Comparison of ENCODE assay signal across 8 mouse cellular contexts in the genomic region with DNA sequence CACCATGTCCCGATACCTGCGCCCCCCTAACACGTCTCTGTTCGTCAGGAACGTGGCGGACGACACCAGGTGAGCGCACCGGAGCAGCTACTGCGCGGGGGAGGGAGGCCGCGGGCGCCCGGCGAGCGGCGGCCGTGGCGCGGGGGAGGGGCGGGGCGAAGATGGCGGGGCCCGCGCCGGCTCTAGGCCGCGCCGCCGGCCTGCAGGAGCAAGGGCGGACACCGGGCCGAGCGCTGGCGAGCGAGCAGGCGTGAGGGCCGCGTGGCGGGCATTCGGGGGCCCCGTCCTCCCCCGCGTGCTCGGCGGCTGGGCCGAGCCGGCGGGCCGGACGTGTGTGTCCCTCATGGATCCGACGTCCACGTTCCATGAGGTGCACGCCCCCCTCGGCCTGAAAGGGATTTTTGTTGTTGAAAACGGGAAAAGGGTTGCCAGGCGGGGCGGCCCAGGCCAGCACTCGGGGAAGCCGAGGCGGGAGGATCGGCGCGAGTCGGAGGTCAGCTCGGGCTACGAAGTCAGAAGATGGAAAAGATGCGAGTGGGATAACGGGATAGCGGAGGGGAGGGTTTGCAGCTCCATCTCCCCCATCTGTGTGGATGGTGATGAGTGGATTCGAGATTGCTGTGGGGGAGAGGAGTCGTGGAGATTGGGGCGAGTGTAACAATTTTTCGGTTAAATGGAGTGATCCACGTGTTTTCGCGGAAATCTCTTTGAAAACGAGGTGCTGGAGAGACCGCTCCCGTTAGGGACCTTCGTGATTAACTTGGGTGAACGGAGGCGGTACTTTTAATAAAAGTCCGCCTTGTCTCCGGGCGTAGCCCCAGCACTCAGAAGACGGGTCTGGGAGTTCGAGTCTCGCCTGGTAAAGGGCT. TPM values are rescaled to one million over a fixed set of nuclear protein-coding genes. Genes with fewer than 3 reads are reported as not detected.
DNase-seq lines count a peak whose midpoint lies in the region; ATAC-seq and TF ChIP-seq lines count a peak whose summit lies in the region.

No protein-coding gene starts in this region.

- no peak for TF ChIP-seq CTCF in ES-Bruce4 (IDR thresholded peaks at IDR 0.05; ENCODE audit: low read depth, low read length)
- no peak for TF ChIP-seq CTCF in bone marrow macrophage, adult 2 months (IDR thresholded peaks at IDR 0.05; ENCODE audit: low read depth, low read length)
- TF ChIP-seq CTCF in layer of hippocampus, adult 2 months (conservative IDR thresholded peaks at IDR 0.05), result no peak
- peak; percentile 2; the same call in 1 of the 2 replicates for TF ChIP-seq CTCF in lung, postnatal 0 days (IDR thresholded peaks at IDR 0.05)

- peak overlapping the region; percentile 79 for H3K9ac ChIP-seq in ES-Bruce4 (ENCODE audit: low read depth, poor library complexity, severe bottlenecking)
- H3K9ac ChIP-seq in lung, postnatal 0 days (replicated peaks; ENCODE audit: low read depth), result peak overlapping the region; percentile 76

- peak; percentile 78 for DNase-seq in forebrain, embryonic 10.5 days (ENCODE audit: extremely low spot score, low spot score)
- peak; percentile 74 to 82 for DNase-seq in heart, postnatal 10 days
- DNase-seq in layer of hippocampus, adult 2 months (ENCODE audit: low spot score in 2 of 2), result peak in 1 of 2 experiments; percentile 35
- DNase-seq in lung, postnatal 0 days (ENCODE audit: low spot score), result peak; percentile 85
- peak; percentile 47 for DNase-seq in right cerebral cortex, adult 18-20 months
- peak; percentile 74 for DNase-seq in urinary bladder, postnatal 14 days (ENCODE audit: low spot score)

- H3K9me3 ChIP-seq in ES-Bruce4 (replicated peaks; ENCODE audit: control insufficient read depth, insufficient read depth, low read length, poor library complexity, severe bottlenecking), result no peaks in the 10 kb centered on the region
- no peaks in the 10 kb centered on the region for H3K9me3 ChIP-seq in forebrain, embryonic 10.5 days
- no peaks in the 10 kb centered on the region for H3K9me3 ChIP-seq in lung, postnatal 0 days (ENCODE audit: low read length)

- no peaks in the 10 kb centered on the region for H3K27me3 ChIP-seq in ES-Bruce4 (ENCODE audit: control insufficient read depth, insufficient read depth, low read length, poor library complexity, severe bottlenecking)
- no peaks in the 10 kb centered on the region for H3K27me3 ChIP-seq in forebrain, embryonic 10.5 days (ENCODE audit: poor library complexity, severe bottlenecking)
- no peaks in the 10 kb centered on the region for H3K27me3 ChIP-seq in lung, postnatal 0 days (replicated peaks; ENCODE audit: insufficient read depth, low read length)

- H3K4me2 ChIP-seq in lung, postnatal 0 days (replicated peaks; ENCODE audit: low read depth, low read length), result peak overlapping the region; percentile 65

- whole genome bisulfite sequencing in forebrain, embryonic 10.5 days, result under 1% methylated on average over 84 of the region's 91 CpGs
- WGBS in lung, postnatal 0 days, result under 1% methylated on average over 64 of the region's 91 CpGs

- TF ChIP-seq EP300 in ES-Bruce4 (IDR thresholded peaks at IDR 0.05; ENCODE audit: insufficient read depth, low read depth, low read length), result no peak
- TF ChIP-seq EP300 in lung, postnatal 0 days (IDR thresholded peaks at IDR 0.05), result 0 out of 2 replicates have a peak, but pooled peaks have one; percentile 8

- peaks cover 31% of the 10 kb centered on the region for H3K36me3 ChIP-seq in ES-Bruce4 (ENCODE audit: control insufficient read depth, insufficient read depth, low read length, poor library complexity, severe bottlenecking)
- peaks cover 28% of the 10 kb centered on the region for H3K36me3 ChIP-seq in forebrain, embryonic 10.5 days (replicated peaks)
- H3K36me3 ChIP-seq in lung, postnatal 0 days (ENCODE audit: insufficient read depth, low read length), result 0 out of 2 replicates have a peak, but pooled peaks cover 4% of the 10 kb centered on the region

- no peaks in the 10 kb centered on the region for H3K4me1 ChIP-seq in ES-Bruce4 (ENCODE audit: control insufficient read depth, insufficient read depth, low read length)
- peaks cover 23% of the 10 kb centered on the region for H3K4me1 ChIP-seq in bone marrow macrophage, adult 2 months (ENCODE audit: control insufficient read depth, insufficient read depth, low read length)
- H3K4me1 ChIP-seq in forebrain, embryonic 10.5 days, result peaks cover 50% of the 10 kb centered on the region
- H3K4me1 ChIP-seq in lung, postnatal 0 days (ENCODE audit: insufficient read depth, low read depth, low read length), result peaks cover 9% of the 10 kb centered on the region

- peak overlapping the region; percentile 100 for H3K4me3 ChIP-seq in ES-Bruce4 (ENCODE audit: low read depth, low read length)
- peak overlapping the region; percentile 85 for H3K4me3 ChIP-seq in bone marrow macrophage, adult 2 months (ENCODE audit: insufficient read depth, low read length)
- H3K4me3 ChIP-seq in forebrain, embryonic 10.5 days, result peak overlapping the region; percentile 91
- H3K4me3 ChIP-seq in layer of hippocampus, adult 2 months, result peak overlapping the region; percentile 86
- peak overlapping the region; percentile 95 for H3K4me3 ChIP-seq in lung, postnatal 0 days (ENCODE audit: low read depth, low read length)

- intact Hi-C loops in heart, postnatal 10 days (cut with DNase I), result loop anchor here (1.0 kb wide), 1 partner anchor 17 kb away; the partner anchor contains the start of gene Pnrc2

- peak overlapping the region; percentile 90 for H3K27ac ChIP-seq in ES-Bruce4 (ENCODE audit: insufficient read depth, low read length)
- peak overlapping the region; percentile 89 for H3K27ac ChIP-seq in bone marrow macrophage, adult 2 months (ENCODE audit: insufficient read depth, low read depth, low read length)
- peak overlapping the region; percentile 100 for H3K27ac ChIP-seq in forebrain, embryonic 10.5 days
- peak overlapping the region; percentile 94 for H3K27ac ChIP-seq in layer of hippocampus, adult 2 months
- peak overlapping the region; percentile 97 for H3K27ac ChIP-seq in lung, postnatal 0 days (ENCODE audit: low read length)

- ATAC-seq in lung, postnatal 0 days, result peak; percentile 67

- TF ChIP-seq POLR2A in ES-Bruce4 (IDR thresholded peaks at IDR 0.05; ENCODE audit: insufficient read depth, low read length), result no peak
- TF ChIP-seq POLR2A in bone marrow macrophage, adult 2 months (IDR thresholded peaks at IDR 0.05; ENCODE audit: borderline replicate concordance, low read depth, low read length), result no peak

RNA-seq across cellular contexts. Expression of gene Srsf10, which starts 0.9 kb away (rescaled TPM):
- 293 and 302 TPM in 2 replicates for polyA plus RNA-seq in ES-Bruce4 (2011; ENCODE audit: insufficient read depth, insufficient read length, low read depth, missing spikeins)
- polyA plus RNA-seq in bone marrow macrophage, adult 2 months (2012; ENCODE audit: insufficient read depth, insufficient read length, missing spikeins), result 82.1 and 98.0 TPM in 2 replicates
- 383 and 421 TPM in 2 replicates for polyA plus RNA-seq in forebrain, embryonic 10.5 days (2016; fragmentation: Nextera tagmentation; extraction: Ambion mirVana)
- 10 to 100 TPM; 61.2 to 64.1 TPM for total RNA-seq in heart, postnatal 10 days (2021)
- total RNA-seq in layer of hippocampus, adult 2 months (2021), result 10 to 100 TPM; 82.6 to 94.2 TPM
- 153 and 160 TPM in 2 replicates for polyA plus RNA-seq in lung, postnatal 0 days (2015; fragmentation: Nextera tagmentation; extraction: Ambion mirVana)

RNA-seq across cellular contexts. Expression of gene Pnrc2, which starts 17.2 kb away (rescaled TPM):
- polyA plus RNA-seq in ES-Bruce4 (2011; ENCODE audit: insufficient read depth, insufficient read length, low read depth, missing spikeins), result 77.4 and 84.4 TPM in 2 replicates
- 126 and 135 TPM in 2 replicates for polyA plus RNA-seq in bone marrow macrophage, adult 2 months (2012; ENCODE audit: insufficient read depth, insufficient read length, missing spikeins)
- polyA plus RNA-seq in forebrain, embryonic 10.5 days (2016; fragmentation: Nextera tagmentation; extraction: Ambion mirVana), result 205 and 219 TPM in 2 replicates
- total RNA-seq in heart, postnatal 10 days (2021), result 100 to 1,000 TPM in 1 of 2 experiments, 10 to 100 TPM in 1; 99.4 to 105 TPM
- total RNA-seq in layer of hippocampus, adult 2 months (2021), result 10 to 100 TPM; 52.7 to 54.8 TPM
- polyA plus RNA-seq in lung, postnatal 0 days (2015; fragmentation: Nextera tagmentation; extraction: Ambion mirVana), result 139 and 145 TPM in 2 replicates

RNA-seq across cellular contexts. Expression of gene Cnr2, which starts 38.7 kb away (rescaled TPM):
- 0.16 TPM in 1 of 2 replicates, not detected in the other for polyA plus RNA-seq in ES-Bruce4 (2011; ENCODE audit: insufficient read depth, insufficient read length, low read depth, missing spikeins)
- 17.3 and 18.8 TPM in 2 replicates for polyA plus RNA-seq in bone marrow macrophage, adult 2 months (2012; ENCODE audit: insufficient read depth, insufficient read length, missing spikeins)
- polyA plus RNA-seq in forebrain, embryonic 10.5 days (2016; fragmentation: Nextera tagmentation; extraction: Ambion mirVana), result 0.30 and 0.48 TPM in 2 replicates
- under 1 TPM; 0.77 to 0.94 TPM for total RNA-seq in heart, postnatal 10 days (2021)
- total RNA-seq in layer of hippocampus, adult 2 months (2021), result under 1 TPM in 1 of 2 experiments, not detected in 1; 0.12 TPM
- 1.9 and 2.2 TPM in 2 replicates for polyA plus RNA-seq in lung, postnatal 0 days (2015; fragmentation: Nextera tagmentation; extraction: Ambion mirVana)
